Mouse (Mus musculus): ENCODE data around the gene March4. TPM values are rescaled to one million over a fixed set of nuclear protein-coding genes. Genes with fewer than 3 reads are reported as not detected.

The March4 gene
- polyA plus RNA-seq, 1 experiment: 0.05 TPM

DNA sequence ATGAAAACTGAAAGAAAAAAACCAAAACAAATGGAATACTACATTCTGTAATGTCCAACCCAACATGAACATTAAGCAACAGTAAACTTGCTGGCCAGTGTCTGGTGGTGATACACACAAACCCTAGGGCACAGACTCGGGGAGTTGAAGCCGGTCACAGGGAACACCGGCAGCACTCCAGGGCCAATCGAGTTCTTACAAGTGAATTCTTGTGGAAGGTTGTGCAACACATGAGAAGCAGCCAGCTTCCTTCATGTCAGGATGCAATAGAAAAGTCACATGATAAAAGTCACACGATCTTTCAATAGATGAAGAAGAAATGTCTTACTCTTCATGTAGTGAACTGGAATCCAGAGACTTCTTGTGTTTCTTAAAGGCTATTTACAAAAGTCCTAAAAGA lies 39.1 kb downstream of the March4 start:
- no peak for DNase-seq
- Histone ChIP-seq H3K4me3 (ENCODE audit: insufficient read depth, low read depth, low read length) (no peak overlapping the region), H3K27me3 (replicated peaks; ENCODE audit: control insufficient read depth, insufficient read depth, low read length) (no peaks in the 10 kb centered on the region; the same call in 1 of the 2 replicates), H3K36me3 (ENCODE audit: control insufficient read depth, insufficient read depth, low read length) (no peaks in the 10 kb centered on the region), H3K27ac (ENCODE audit: insufficient read depth, low read depth, low read length) (no peak overlapping the region), H3K4me1 (ENCODE audit: control insufficient read depth, insufficient read depth, low read length) (no peaks in the 10 kb centered on the region)
- WGBS: 89% methylated on average over 5 of the region's 5 CpGs
- TF ChIP-seq POLR2A (IDR thresholded peaks at IDR 0.05; ENCODE audit: low read depth, low read length): no peak
- TF ChIP-seq CTCF (conservative IDR thresholded peaks at IDR 0.05; ENCODE audit: insufficient read depth, insufficient read length, low read depth, low read length): no peak

DNA sequence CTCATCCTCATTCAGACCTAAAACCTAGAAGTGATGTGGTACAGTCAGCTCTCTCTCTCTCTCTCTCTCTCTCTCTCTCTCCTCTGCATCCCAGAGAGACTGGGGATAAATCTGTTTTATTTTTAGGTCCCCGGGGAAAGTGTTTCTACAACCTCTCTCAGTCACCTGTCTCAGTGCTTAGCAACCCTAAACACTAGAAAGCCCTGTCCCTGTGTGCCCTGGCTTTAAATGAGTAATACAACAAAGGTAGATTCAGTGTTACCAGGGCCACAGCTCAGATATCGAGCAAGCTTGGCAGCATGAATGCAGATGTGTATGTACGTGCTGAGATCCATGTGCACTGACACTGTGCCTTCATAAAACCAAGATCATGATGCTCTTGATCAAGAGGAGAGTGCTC lies 43.3 kb downstream of the March4 start:
- DNase-seq: no peak
- H3K4me3 ChIP-seq (ENCODE audit: insufficient read depth, low read depth, low read length): no peak overlapping the region
- no peak overlapping the region for H3K27ac ChIP-seq (ENCODE audit: insufficient read depth, low read depth, low read length)
- H3K4me1 ChIP-seq (ENCODE audit: control insufficient read depth, insufficient read depth, low read length): no peaks in the 10 kb centered on the region
- H3K27me3 ChIP-seq (replicated peaks; ENCODE audit: control insufficient read depth, insufficient read depth, low read length): no peaks in the 10 kb centered on the region
- 84% methylated on average over 3 of the region's 3 CpGs for WGBS
- TF ChIP-seq POLR2A (IDR thresholded peaks at IDR 0.05; ENCODE audit: low read depth, low read length): no peak
- TF ChIP-seq CTCF (conservative IDR thresholded peaks at IDR 0.05; ENCODE audit: insufficient read depth, insufficient read length, low read depth, low read length): no peak
- no peaks in the 10 kb centered on the region for H3K36me3 ChIP-seq (ENCODE audit: control insufficient read depth, insufficient read depth, low read length)

DNA sequence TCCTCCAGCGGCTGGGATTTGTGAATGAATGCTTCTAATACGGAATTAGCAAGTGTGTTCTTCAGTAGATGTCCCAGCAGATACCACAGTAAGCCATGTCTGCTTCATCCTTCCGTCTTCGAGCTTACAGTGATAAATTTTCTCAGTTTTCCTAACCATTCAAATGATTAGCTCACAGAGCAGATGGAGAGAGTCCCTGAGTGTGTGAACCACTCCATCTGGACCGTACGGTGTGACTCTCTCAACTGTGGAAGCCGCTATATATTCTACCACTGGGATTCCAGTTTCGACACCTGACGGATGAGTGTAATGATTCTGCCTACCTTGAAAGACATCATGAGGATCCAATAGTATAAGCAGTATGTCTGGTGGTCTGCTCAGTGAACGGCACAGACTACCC lies 44.1 kb downstream of the March4 start:
- 86% methylated on average over 10 of the region's 10 CpGs for WGBS
- Histone ChIP-seq H3K4me1 (ENCODE audit: control insufficient read depth, insufficient read depth, low read length) (no peaks in the 10 kb centered on the region), H3K4me3 (ENCODE audit: insufficient read depth, low read depth, low read length) (no peak overlapping the region)

DNA sequence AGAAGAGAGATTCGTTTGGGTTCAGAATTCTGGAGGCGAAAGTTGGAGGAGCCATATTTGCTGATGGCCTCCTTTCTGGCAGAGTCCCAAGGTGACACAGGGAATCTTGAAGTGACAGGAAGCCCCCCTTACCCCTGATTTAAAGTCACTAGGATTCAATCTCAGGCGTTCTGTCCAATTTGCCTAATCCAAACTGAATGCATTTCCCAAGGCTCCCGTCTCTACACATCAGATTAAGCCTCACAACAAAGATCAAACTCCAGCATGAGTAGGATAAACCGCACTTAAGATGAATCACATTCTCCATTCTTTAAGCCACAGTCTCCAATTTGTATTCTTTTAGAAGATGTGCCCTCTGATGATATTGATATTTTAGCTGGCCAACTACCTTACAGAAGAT lies 45.4 kb downstream of the March4 start:
- H3K27me3 ChIP-seq (replicated peaks; ENCODE audit: control insufficient read depth, insufficient read depth, low read length): no peaks in the 10 kb centered on the region
- 84% methylated on average over 5 of the region's 5 CpGs for WGBS
- H3K4me1 ChIP-seq (ENCODE audit: control insufficient read depth, insufficient read depth, low read length): no peaks in the 10 kb centered on the region
- H3K4me3 ChIP-seq (ENCODE audit: insufficient read depth, low read depth, low read length): no peak overlapping the region
- TF ChIP-seq CTCF (conservative IDR thresholded peaks at IDR 0.05; ENCODE audit: insufficient read depth, insufficient read length, low read depth, low read length): no peak
- no peak for TF ChIP-seq POLR2A (IDR thresholded peaks at IDR 0.05; ENCODE audit: low read depth, low read length)
- H3K27ac ChIP-seq (ENCODE audit: insufficient read depth, low read depth, low read length): no peak overlapping the region
- DNase-seq: no peak
- no peaks in the 10 kb centered on the region for H3K36me3 ChIP-seq (ENCODE audit: control insufficient read depth, insufficient read depth, low read length)

More for the DNA sequence above, 44.1 kb downstream of the March4 start:
- TF ChIP-seq POLR2A (IDR thresholded peaks at IDR 0.05; ENCODE audit: low read depth, low read length) (no peak), CTCF (conservative IDR thresholded peaks at IDR 0.05; ENCODE audit: insufficient read depth, insufficient read length, low read depth, low read length) (no peak)
- Histone ChIP-seq H3K27ac (ENCODE audit: insufficient read depth, low read depth, low read length) (no peak overlapping the region), H3K36me3 (ENCODE audit: control insufficient read depth, insufficient read depth, low read length) (no peaks in the 10 kb centered on the region), H3K27me3 (replicated peaks; ENCODE audit: control insufficient read depth, insufficient read depth, low read length) (no peaks in the 10 kb centered on the region)
- DNase-seq: no peak

DNA sequence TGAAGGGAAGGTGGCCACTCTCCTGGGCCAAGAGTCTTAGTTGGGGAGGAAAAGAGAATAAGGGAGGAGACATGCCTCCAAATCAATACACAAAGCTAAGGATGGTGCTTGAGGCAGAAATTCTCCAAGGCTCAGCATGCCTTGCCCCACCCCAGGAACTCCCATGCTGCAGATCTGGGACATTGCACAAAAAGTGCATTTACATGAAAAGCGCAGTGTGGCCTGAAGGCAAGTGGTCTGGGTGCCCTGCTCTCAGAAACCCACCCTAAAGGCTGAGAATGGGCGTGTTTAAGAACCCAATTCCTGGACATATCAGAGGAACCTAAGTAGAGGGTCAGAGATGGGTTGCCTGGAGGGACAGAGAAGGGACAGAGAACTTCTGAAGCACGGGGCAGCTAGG lies 45.9 kb downstream of the March4 start:
- H3K4me1 ChIP-seq (ENCODE audit: control insufficient read depth, insufficient read depth, low read length): no peaks in the 10 kb centered on the region
- TF ChIP-seq POLR2A (IDR thresholded peaks at IDR 0.05; ENCODE audit: low read depth, low read length) (no peak), CTCF (conservative IDR thresholded peaks at IDR 0.05; ENCODE audit: insufficient read depth, insufficient read length, low read depth, low read length) (no peak)
- no peaks in the 10 kb centered on the region for H3K36me3 ChIP-seq (ENCODE audit: control insufficient read depth, insufficient read depth, low read length)
- no peak overlapping the region for H3K4me3 ChIP-seq (ENCODE audit: insufficient read depth, low read depth, low read length)
- 86% methylated on average over 3 of the region's 3 CpGs for WGBS
- no peaks in the 10 kb centered on the region for H3K27me3 ChIP-seq (replicated peaks; ENCODE audit: control insufficient read depth, insufficient read depth, low read length)
- H3K27ac ChIP-seq (ENCODE audit: insufficient read depth, low read depth, low read length): no peak overlapping the region
- no peak for DNase-seq

DNA sequence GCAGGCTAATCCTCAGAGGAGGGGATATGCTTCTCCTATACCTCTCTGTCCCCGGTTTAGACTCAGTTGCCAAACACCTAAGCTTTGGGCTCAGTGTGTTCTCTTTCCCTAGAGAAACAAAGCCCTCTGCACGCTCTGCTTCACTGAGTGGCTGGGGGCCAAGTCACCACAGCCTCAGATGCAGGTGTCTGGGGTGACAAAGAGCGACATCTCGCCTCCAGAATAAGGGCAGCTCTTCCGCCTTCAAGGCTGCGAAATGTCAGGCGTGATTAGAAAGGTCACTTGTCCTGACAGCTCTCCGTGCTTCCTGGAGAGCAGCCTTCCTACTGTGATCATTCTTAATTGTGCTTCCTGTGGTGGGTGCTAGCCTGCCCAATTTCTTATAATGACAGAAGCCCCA lies 46.5 kb downstream of the March4 start:
- Histone ChIP-seq H3K36me3 (ENCODE audit: control insufficient read depth, insufficient read depth, low read length) (no peaks in the 10 kb centered on the region), H3K27me3 (replicated peaks; ENCODE audit: control insufficient read depth, insufficient read depth, low read length) (no peaks in the 10 kb centered on the region), H3K27ac (ENCODE audit: insufficient read depth, low read depth, low read length) (no peak overlapping the region), H3K4me1 (ENCODE audit: control insufficient read depth, insufficient read depth, low read length) (no peaks in the 10 kb centered on the region), H3K4me3 (ENCODE audit: insufficient read depth, low read depth, low read length) (no peak overlapping the region)
- no peak for TF ChIP-seq POLR2A (IDR thresholded peaks at IDR 0.05; ENCODE audit: low read depth, low read length)
- TF ChIP-seq CTCF (conservative IDR thresholded peaks at IDR 0.05; ENCODE audit: insufficient read depth, insufficient read length, low read depth, low read length): no peak
- DNase-seq: no peak
- WGBS: 13% methylated on average over 8 of the region's 8 CpGs

DNA sequence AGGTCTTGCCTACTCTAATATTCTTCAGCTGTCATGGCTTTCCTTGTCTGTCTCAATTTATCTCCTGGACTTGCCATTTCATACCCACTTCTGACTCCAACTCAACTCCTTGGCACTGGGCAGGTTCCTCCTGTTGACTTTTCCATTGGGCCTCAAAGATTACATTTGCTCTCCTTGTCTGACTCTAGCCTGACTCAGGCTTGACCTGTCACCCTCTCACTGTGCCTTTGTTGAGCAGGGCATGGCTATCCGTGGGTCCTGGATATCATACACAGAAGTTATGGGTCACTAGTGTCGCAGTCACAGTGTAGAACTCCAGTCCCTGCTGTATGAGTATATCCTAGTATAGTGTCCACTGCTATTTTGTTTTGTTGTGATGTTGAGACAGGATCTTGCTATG lies 60.1 kb downstream of the March4 start:
- DNase-seq: no peak
- Histone ChIP-seq H3K4me1 (ENCODE audit: control insufficient read depth, insufficient read depth, low read length) (no peaks in the 10 kb centered on the region), H3K4me3 (ENCODE audit: insufficient read depth, low read depth, low read length) (no peak overlapping the region), H3K27ac (ENCODE audit: insufficient read depth, low read depth, low read length) (no peak overlapping the region), H3K27me3 (replicated peaks; ENCODE audit: control insufficient read depth, insufficient read depth, low read length) (no peaks in the 10 kb centered on the region), H3K36me3 (ENCODE audit: control insufficient read depth, insufficient read depth, low read length) (no peaks in the 10 kb centered on the region)
- WGBS: 92% methylated on average over 2 of the region's 2 CpGs
- no peak for TF ChIP-seq CTCF (conservative IDR thresholded peaks at IDR 0.05; ENCODE audit: insufficient read depth, insufficient read length, low read depth, low read length)
- no peak for TF ChIP-seq POLR2A (IDR thresholded peaks at IDR 0.05; ENCODE audit: low read depth, low read length)

DNA sequence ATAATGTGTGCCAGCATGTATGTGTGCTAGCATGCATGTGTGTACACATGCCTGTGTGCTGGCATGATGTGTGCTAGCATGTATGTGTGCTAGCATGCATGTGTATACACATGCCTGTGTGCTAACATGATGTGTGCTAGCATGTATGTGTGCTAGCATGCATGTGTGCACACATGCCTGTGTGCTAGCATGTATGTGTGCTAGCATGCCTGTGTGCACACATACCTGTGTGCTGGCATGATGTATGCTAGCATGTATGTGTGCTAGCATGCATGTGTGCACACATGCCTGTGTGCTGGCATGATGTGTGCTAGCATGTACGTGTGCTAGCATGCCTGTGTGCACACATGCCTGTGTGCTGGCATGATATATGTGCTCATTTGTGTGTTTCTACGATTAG lies 67.7 kb downstream of the March4 start:
- Histone ChIP-seq H3K4me3 (ENCODE audit: insufficient read depth, low read depth, low read length) (no peak overlapping the region), H3K4me1 (ENCODE audit: control insufficient read depth, insufficient read depth, low read length) (no peaks in the 10 kb centered on the region), H3K27me3 (replicated peaks; ENCODE audit: control insufficient read depth, insufficient read depth, low read length) (no peaks in the 10 kb centered on the region), H3K27ac (ENCODE audit: insufficient read depth, low read depth, low read length) (no peak overlapping the region), H3K36me3 (ENCODE audit: control insufficient read depth, insufficient read depth, low read length) (no peaks in the 10 kb centered on the region)
- no peak for DNase-seq
- WGBS: 87% methylated on average over 2 of the region's 2 CpGs
- TF ChIP-seq CTCF (conservative IDR thresholded peaks at IDR 0.05; ENCODE audit: insufficient read depth, insufficient read length, low read depth, low read length): no peak
- TF ChIP-seq POLR2A (IDR thresholded peaks at IDR 0.05; ENCODE audit: low read depth, low read length): no peak
